Mouse (Mus musculus) embryonic facial prominence, embryonic 14.5 days (tissue): ENCODE measurements around the gene Hnrnpc. TPM values are rescaled to one million over a fixed set of nuclear protein-coding genes. Genes with fewer than 3 reads are reported as not detected.

ENCODE experiments used
- ATAC-seq: fragments of 200-750 bp; cut with Nextera tagmentation; 2 replicates; pipeline ENCODE4 v1.8.0; 2017; ENCODE audit warnings: low read depth, moderate number of reproducible peaks, moderate TSS enrichment
- DNase-seq: peaks from one replicate; pipeline ENCODE4 v3.0.0-alpha.2; 2015; ENCODE audit warnings: low spot score
- H3K27ac ChIP-seq: fragments of 300-500 bp; sonication (generic); replicated peaks from 2 replicates; pipeline ENCODE4 v1.5.1; 2014; ENCODE audit warnings: low read depth, mild to moderate bottlenecking, low read length, moderate library complexity
- H3K27me3 ChIP-seq: fragments of 300-500 bp; sonication (generic); replicated peaks from 2 replicates; pipeline ENCODE4 v1.6.1; 2014; ENCODE audit warnings: low read length; ENCODE audit not compliant: control insufficient read depth, insufficient read depth
- H3K36me3 ChIP-seq: fragments of 300-500 bp; sonication (generic); 2 replicates; pipeline ENCODE4 v1.6.1; 2014; ENCODE audit warnings: low read length, mixed read lengths; ENCODE audit not compliant: control insufficient read depth, insufficient read depth
- H3K4me1 ChIP-seq: fragments of 300-500 bp; sonication (generic); 2 replicates; pipeline ENCODE4 v1.6.1; 2014; ENCODE audit warnings: antibody characterized with exemption, low read length; ENCODE audit not compliant: control insufficient read depth, insufficient read depth
- H3K4me2 ChIP-seq: fragments of 300-500 bp; sonication (generic); 2 replicates; pipeline ENCODE4 v1.6.1; 2014; ENCODE audit warnings: low read depth, mild to moderate bottlenecking, low read length, moderate library complexity, mixed read lengths
- H3K4me3 ChIP-seq: fragments of 300-500 bp; sonication (generic); 2 replicates; pipeline ENCODE4 v1.5.1; 2014; ENCODE audit warnings: low read depth, mild to moderate bottlenecking, low read length
- H3K9ac ChIP-seq: fragments of 300-500 bp; sonication (generic); 2 replicates; pipeline ENCODE4 v1.6.1; 2014; ENCODE audit warnings: low read depth, mild to moderate bottlenecking, low read length, moderate library complexity, mixed read lengths
- H3K9me3 ChIP-seq: fragments of 300-500 bp; sonication (generic); 2 replicates; pipeline ENCODE4 v1.6.1; 2016; ENCODE audit warnings: low read length; ENCODE audit not compliant: control insufficient read depth
- WGBS: fragments of 180-500 bp; shearing (Covaris S2); extraction: QIAGEN DNeasy Blood & Tissue Kit; methylation state at CpG from one replicate; pipeline ENCODE4 v1.1.7; 2014; 5-methylcytosine and 5-hydroxymethylcytosine counted together
- polyA plus RNA-seq: library from polyadenylated mRNA; unstranded; fragments of >200 nt; fragmentation: Nextera tagmentation; extraction: Ambion mirVana; gene quantifications from 2 replicates; pipeline ENCODE4 v1.2.1, GENCODE M21; 2014

Hnrnpc gene
- polyA plus RNA-seq, 1 experiment from 2014 or later, result 498 TPM

DNA sequence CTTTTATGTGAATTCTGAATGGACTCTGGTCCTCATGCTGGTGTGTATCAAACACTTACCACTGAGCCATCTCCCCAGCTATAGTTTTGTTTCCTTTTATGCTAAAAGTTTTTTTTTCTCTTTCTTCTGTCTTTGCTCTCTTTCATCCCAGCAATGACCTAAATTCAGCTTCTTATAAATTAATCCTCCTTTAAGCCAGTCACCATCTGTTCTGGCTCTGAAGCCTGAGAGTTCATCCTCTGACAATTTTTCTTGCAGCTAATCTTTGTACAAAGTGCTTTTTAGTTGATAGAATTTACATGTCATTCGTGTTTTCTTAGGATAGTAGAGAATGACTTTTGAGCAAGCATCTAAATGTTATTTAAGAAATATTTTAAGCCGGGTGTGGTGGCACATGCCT lies 4.2 kb upstream of the Hnrnpc start:
- WGBS, result 71% methylated on average over 2 of the region's 2 CpGs
- Histone ChIP-seq H3K9ac (no peak overlapping the region), H3K27ac (no peak overlapping the region), H3K27me3 (no peaks in the 10 kb centered on the region), H3K4me1 (peaks cover 5% of the 10 kb centered on the region; the same call in 1 of the 2 replicates), H3K4me2 (no peak overlapping the region), H3K9me3 (no peaks in the 10 kb centered on the region), H3K4me3 (no peak overlapping the region), H3K36me3 (no peaks in the 10 kb centered on the region)
- ATAC-seq (no peak), DNase-seq (peak; percentile 5)

GRCm38 (mm10) chr14:52106741-52107140 lies 2.9 kb upstream of the Hnrnpc start:
- WGBS, result 12% methylated on average over 10 of the region's 10 CpGs
- DNase-seq, result peak; percentile 95
- no peaks in the 10 kb centered on the region for H3K9me3 ChIP-seq
- H3K4me3 ChIP-seq, result no peak overlapping the region
- H3K4me2 ChIP-seq, result peak overlapping the region; percentile 28
- H3K27me3 ChIP-seq, result no peaks in the 10 kb centered on the region
- ATAC-seq, result peak; percentile 6; the same call in 1 of the 2 replicates
- H3K27ac ChIP-seq, result peak overlapping the region; percentile 83
- H3K36me3 ChIP-seq, result peaks cover 3% of the 10 kb centered on the region; the same call in 1 of the 2 replicates
- peak overlapping the region; percentile 43; the same call in 1 of the 2 replicates for H3K9ac ChIP-seq
- H3K4me1 ChIP-seq, result peaks cover 5% of the 10 kb centered on the region; the same call in 1 of the 2 replicates

DNA sequence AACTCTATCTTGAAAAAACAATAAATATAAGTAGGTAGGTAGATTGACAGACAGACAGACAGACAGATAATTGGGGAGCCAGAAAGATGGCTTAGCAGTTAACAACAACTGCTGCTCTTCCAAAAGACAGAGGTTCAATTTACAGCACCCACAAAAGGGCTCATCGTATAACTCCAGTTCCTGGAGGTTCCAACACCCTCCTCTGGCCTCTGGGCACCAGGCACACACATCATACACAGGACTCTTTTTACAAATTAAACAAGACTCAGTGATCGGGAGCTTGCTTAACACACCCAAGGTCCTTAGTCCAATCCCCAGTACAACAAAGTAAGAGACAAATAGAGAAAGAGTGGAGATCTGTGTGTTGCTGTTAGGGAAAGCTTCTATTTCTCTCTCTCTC lies 1.5 kb upstream of the Hnrnpc start:
- H3K27me3 ChIP-seq, result no peaks in the 10 kb centered on the region
- ATAC-seq, result no peak
- H3K9me3 ChIP-seq, result no peaks in the 10 kb centered on the region
- no peak overlapping the region for H3K4me3 ChIP-seq
- H3K9ac ChIP-seq, result no peak overlapping the region
- 0 out of 2 replicates have a peak overlapping the region, but pooled peaks have one; percentile 84 for H3K27ac ChIP-seq
- 62% methylated on average over 2 of the region's 2 CpGs for WGBS
- no peak overlapping the region for H3K4me2 ChIP-seq
- DNase-seq, result no peak
- peaks cover 8% of the 10 kb centered on the region; the same call in 1 of the 2 replicates for H3K36me3 ChIP-seq
- H3K4me1 ChIP-seq, result peaks cover 12% of the 10 kb centered on the region

DNA sequence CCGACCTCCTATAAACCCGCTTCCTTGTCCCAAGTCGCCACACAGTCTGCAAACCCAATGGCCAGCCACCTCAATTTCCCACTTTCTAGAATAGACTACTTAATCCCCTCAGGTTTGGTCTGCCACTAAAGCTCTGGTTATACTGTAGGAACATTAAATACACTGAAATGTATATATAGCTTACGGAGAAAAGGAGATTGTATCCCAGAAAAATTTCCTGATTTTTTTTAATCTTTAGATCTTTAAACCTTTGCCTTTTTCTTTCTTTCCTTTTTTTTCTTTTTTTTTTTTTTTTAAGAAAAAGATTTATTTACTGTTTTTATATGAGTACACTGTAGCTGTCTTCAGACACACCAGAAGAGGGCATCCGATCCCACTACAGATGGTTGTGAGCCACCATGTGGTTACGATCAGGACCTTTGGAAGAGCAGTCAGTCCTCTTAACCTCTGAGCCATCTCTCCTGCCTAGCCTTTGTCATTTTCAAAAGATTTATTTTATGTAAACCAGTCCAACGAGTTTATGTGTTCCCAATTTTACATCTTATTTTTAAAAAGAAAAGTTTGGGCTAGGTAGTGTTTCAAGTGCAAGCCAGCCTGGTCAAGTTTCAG lies 953 bp upstream of the Hnrnpc start:
- DNase-seq (no peak), ATAC-seq (no peak; the same call in 1 of the 2 replicates)
- Histone ChIP-seq H3K9me3 (no peaks in the 10 kb centered on the region), H3K4me1 (peaks cover 16% of the 10 kb centered on the region), H3K9ac (peak overlapping the region; percentile 56), H3K4me3 (peak overlapping the region; percentile 34), H3K27me3 (no peaks in the 10 kb centered on the region), H3K27ac (peak overlapping the region; percentile 84), H3K36me3 (peaks cover 8% of the 10 kb centered on the region; the same call in 1 of the 2 replicates), H3K4me2 (peak overlapping the region; percentile 53)
- 28% methylated on average over 7 of the region's 7 CpGs for WGBS

- peak overlapping the region; percentile 99 for H3K9ac ChIP-seq
- peaks cover 16% of the 10 kb centered on the region for H3K4me1 ChIP-seq
- under 1% methylated on average over 28 of the region's 30 CpGs for WGBS
- H3K27ac ChIP-seq, result peak overlapping the region; percentile 97
- no peak for ATAC-seq
- H3K4me3 ChIP-seq, result peak overlapping the region; percentile 80
- no peaks in the 10 kb centered on the region for H3K9me3 ChIP-seq
- H3K36me3 ChIP-seq, result peaks cover 8% of the 10 kb centered on the region; the same call in 1 of the 2 replicates
- no peaks in the 10 kb centered on the region for H3K27me3 ChIP-seq
- H3K4me2 ChIP-seq, result peak overlapping the region; percentile 74
- DNase-seq, result peak; percentile 27
Observed at GRCm38 (mm10) chr14:52103474-52103855, 363 bp downstream of the Hnrnpc start.

DNA sequence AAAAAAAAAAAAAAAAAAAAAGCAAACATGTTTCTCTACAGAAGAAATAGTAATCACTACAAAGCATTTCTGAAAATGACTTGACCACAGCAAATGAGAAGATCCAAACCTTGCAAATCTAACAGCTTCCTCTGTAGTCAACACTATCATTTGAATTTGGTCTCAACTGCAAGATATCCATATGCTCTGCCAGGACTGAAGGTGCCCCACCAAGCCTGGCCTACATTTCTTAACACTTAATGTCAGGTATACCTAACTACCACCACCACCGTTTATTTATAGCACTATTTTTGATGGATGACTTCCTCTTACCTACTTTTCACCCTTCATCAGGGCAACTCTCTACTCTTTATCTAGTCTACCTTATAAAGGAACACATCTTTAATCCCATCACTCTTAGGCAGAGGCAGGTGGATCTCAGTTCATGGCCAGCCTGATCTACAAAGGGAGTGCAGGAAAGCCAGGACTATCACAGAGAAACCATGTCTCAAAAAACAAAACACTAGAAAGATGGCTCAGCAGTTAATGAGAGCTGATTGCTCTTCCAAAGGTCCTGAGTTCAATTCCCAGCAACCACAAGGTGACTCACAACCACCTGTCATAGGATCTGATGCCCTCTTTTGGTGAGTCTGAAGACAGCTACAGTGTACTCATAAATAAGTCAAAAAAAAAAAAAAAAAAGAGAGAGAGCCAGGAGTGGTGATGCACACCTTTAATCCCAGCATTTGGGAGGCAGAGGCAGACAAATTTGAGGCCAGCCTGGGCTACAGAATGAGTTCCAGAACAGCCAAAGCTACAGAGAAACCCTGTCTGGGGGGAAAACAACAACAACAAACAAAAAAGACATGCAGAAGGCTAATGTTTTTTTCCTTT lies 2.3 kb downstream of the Hnrnpc start:
- Histone ChIP-seq H3K4me3 (peak overlapping the region; percentile 80), H3K27ac (no peak overlapping the region), H3K9ac (no peak overlapping the region), H3K4me2 (peak overlapping the region; percentile 74), H3K27me3 (no peaks in the 10 kb centered on the region), H3K4me1 (peaks cover 16% of the 10 kb centered on the region), H3K36me3 (peaks cover 17% of the 10 kb centered on the region), H3K9me3 (no peaks in the 10 kb centered on the region)
- ATAC-seq (no peak), DNase-seq (no peak)
- 90% methylated on average over 1 of the region's 1 CpGs for WGBS

DNA sequence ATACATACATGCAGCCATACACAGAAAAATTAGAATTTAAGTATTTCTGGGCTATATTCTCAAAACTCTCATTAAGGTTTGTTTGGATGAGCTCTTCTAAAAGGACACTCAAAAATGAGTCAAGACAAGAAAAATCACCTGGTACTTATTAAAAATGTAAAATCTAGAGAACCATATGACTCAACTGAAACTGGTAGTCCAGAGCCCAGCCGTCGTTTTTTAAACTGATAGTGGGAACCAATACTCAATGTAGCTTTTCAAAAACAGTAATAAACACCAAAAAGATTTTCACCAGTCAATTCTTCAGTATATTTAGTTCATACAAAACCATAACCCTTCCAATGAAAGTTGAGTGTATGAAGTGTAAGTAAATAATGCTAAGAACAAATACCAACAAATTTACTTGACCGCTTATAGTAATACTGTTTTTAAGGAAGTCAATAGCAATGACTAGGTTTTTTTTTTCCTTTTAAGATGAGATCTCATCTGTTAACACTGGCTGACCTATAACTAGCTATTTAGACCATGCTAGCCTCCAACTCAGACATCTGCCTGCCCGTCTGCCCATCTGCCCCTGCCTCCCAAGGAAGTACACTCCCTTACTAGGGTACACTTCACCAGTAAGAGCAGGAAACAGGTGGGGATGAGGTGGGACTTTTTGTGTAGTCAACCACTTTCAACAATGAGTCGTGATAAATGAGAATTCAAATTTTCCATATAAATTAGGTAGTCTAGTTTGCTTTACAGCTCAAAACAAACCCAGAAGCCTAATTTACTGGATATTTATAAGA lies 3.5 kb downstream of the Hnrnpc start:
- Histone ChIP-seq H3K9me3 (no peaks in the 10 kb centered on the region), H3K36me3 (peaks cover 28% of the 10 kb centered on the region), H3K9ac (no peak overlapping the region), H3K4me2 (no peak overlapping the region; the same call in none of the 2 replicates), H3K27me3 (no peaks in the 10 kb centered on the region), H3K4me1 (peaks cover 16% of the 10 kb centered on the region), H3K4me3 (0 out of 2 replicates have a peak overlapping the region, but pooled peaks have one; percentile 13), H3K27ac (no peak overlapping the region)
- WGBS, result 68% methylated on average over 5 of the region's 5 CpGs
- no peak for DNase-seq
- no peak for ATAC-seq

DNA sequence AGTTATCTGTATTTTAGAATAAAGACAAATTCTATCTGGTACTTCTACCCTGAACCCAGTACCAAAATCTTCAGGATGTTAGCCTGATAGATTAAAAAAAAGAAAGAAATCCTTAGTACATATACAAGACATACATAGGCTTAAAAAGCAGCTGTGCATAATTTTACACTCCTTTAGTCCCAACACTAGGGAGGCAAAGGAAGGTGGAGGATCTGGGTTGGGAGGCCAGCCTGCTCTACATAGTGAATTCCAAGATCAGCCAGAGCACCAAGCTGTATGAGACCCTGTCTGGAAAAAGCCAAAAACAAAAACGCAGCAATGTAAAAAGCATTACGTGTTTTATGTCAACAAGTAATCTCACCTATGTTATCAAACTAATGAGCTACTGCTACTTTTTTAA lies 4.3 kb downstream of the Hnrnpc start:
- H3K4me1 ChIP-seq, result peaks cover 11% of the 10 kb centered on the region
- ATAC-seq, result no peak
- WGBS, result 82% methylated on average over 2 of the region's 2 CpGs
- H3K36me3 ChIP-seq, result peaks cover 36% of the 10 kb centered on the region
- DNase-seq, result no peak
- no peak overlapping the region for H3K4me2 ChIP-seq
- H3K4me3 ChIP-seq, result no peak overlapping the region
- no peak overlapping the region for H3K27ac ChIP-seq
- H3K9ac ChIP-seq, result no peak overlapping the region
- no peaks in the 10 kb centered on the region for H3K9me3 ChIP-seq
- H3K27me3 ChIP-seq, result no peaks in the 10 kb centered on the region
